9 mouse cellular contexts compared by ENCODE assay signal in genomic region chr7:142487341-142487859, GRCm38 (mm10). TPM values are rescaled to one million over a fixed set of nuclear protein-coding genes. Genes with fewer than 3 reads are reported as not detected.
A peak's percentile ranks its signal among the peaks of the same experiment; 100 is the strongest.
DNase-seq lines count a peak whose midpoint lies in the region; ATAC-seq and TF ChIP-seq lines count a peak whose summit lies in the region.
"Had no signal": no experiment of that assay in that cellular context is flagged by ENCODE, and none has a peak within 500 bp of the region (broad histone marks: within the 10 kb centered on the region; RNA-seq: fewer than 3 reads in every experiment).

No protein-coding gene starts in this region.

- ATAC-seq in heart, postnatal 0 days (ENCODE audit: insufficient read depth, low read depth): peak; percentile 51; the same call in 1 of the 2 replicates

- no peak overlapping the region for H3K4me3 ChIP-seq in heart, postnatal 0 days (ENCODE audit: low read depth, low read length)
- H3K4me3 ChIP-seq in midbrain, embryonic 10.5 days: peak overlapping the region; percentile 22; the same call in 1 of the 2 replicates

- peaks cover 36% of the 10 kb centered on the region for H3K4me1 ChIP-seq in heart, postnatal 0 days (ENCODE audit: control insufficient read depth, insufficient read depth)
- H3K4me1 ChIP-seq in midbrain, embryonic 10.5 days: peaks cover 37% of the 10 kb centered on the region

- no peak overlapping the region for H3K4me2 ChIP-seq in heart, postnatal 0 days (ENCODE audit: low read depth, low read length)

- DNase-seq in left cerebral cortex, postnatal 14 days (ENCODE audit: low spot score in 2 of 2): peak; percentile 55 to 60
- DNase-seq in left cerebral cortex, adult 8-10 months (ENCODE audit: low spot score in 2 of 2): no peak
- peak; percentile 89 for DNase-seq in embryo, embryonic 10 days (ENCODE audit: low spot score)
- DNase-seq in heart, postnatal 0 days (ENCODE audit: low spot score): peak; percentile 87
- DNase-seq in kidney, postnatal 4 days: peak; percentile 59 to 72
- DNase-seq in midbrain, embryonic 10.5 days (ENCODE audit: low spot score): peak; percentile 76
- no peak for DNase-seq in testis, postnatal 14 days (ENCODE audit: low spot score)
- no peak for DNase-seq in cerebellum, adult 18-20 months

- H3K9me3 ChIP-seq in heart, postnatal 0 days (replicated peaks; ENCODE audit: control insufficient read depth, low read length): no peaks in the 10 kb centered on the region
- no peaks in the 10 kb centered on the region for H3K9me3 ChIP-seq in midbrain, embryonic 10.5 days (replicated peaks)

- no peak overlapping the region for H3K9ac ChIP-seq in heart, postnatal 0 days (replicated peaks; ENCODE audit: low read depth, low read length)

- peak overlapping the region; percentile 11; the same call in 1 of the 2 replicates for H3K27ac ChIP-seq in heart, postnatal 0 days (ENCODE audit: low read depth)
- peak overlapping the region; percentile 82 for H3K27ac ChIP-seq in midbrain, embryonic 10.5 days (replicated peaks)

- WGBS in heart, postnatal 0 days: 37% methylated on average over 9 of the region's 9 CpGs
- 21% methylated on average over 9 of the region's 9 CpGs for WGBS in midbrain, embryonic 10.5 days

- TF ChIP-seq CTCF in heart, postnatal 0 days (IDR thresholded peaks at IDR 0.05; ENCODE audit: low read depth): peak; percentile 64

- TF ChIP-seq EP300 in heart, postnatal 0 days (IDR thresholded peaks at IDR 0.05; ENCODE audit: low read depth): no peak

- peaks cover 44% of the 10 kb centered on the region; the same call in 1 of the 2 replicates for H3K36me3 ChIP-seq in heart, postnatal 0 days (replicated peaks; ENCODE audit: control insufficient read depth, insufficient read depth, low read length)
- 0 out of 2 replicates have a peak, but pooled peaks cover 9% of the 10 kb centered on the region for H3K36me3 ChIP-seq in midbrain, embryonic 10.5 days

- no peaks in the 10 kb centered on the region for H3K27me3 ChIP-seq in heart, postnatal 0 days (ENCODE audit: control insufficient read depth, insufficient read depth, low read length)
- peaks cover 15% of the 10 kb centered on the region for H3K27me3 ChIP-seq in midbrain, embryonic 10.5 days (ENCODE audit: low read depth, poor library complexity, severe bottlenecking)

- intact Hi-C loops in left cerebral cortex, postnatal 14 days (cut with DNase I): loop anchor here (5.0 kb wide), 2 partner anchors 40 to 95 kb away; no protein-coding TSS in a partner anchor

RNA-seq across cellular contexts. Expression of gene Tnnt3, which starts 11.2 kb away (rescaled TPM):
- total RNA-seq in left cerebral cortex, postnatal 14 days (2021): not detected
- total RNA-seq in left cerebral cortex, adult 8-10 months (2022): 10 to 100 TPM in 1 of 4 experiments, 1 to 10 TPM in 2, under 1 TPM in 1; 0.88 to 14.3 (median 6.5) TPM
- 0.73 and 11.0 TPM in 2 replicates for total RNA-seq in heart, postnatal 0 days (2014; rRNA removed; ENCODE audit: low replicate concordance)
- polyA plus RNA-seq in heart, postnatal 0 days (2015; fragmentation: Nextera tagmentation; extraction: Ambion mirVana): 2.5 and 3.2 TPM in 2 replicates
- 1.9 TPM in 2 replicates for polyA plus RNA-seq in midbrain, embryonic 10.5 days (2016; fragmentation: Nextera tagmentation; extraction: Ambion mirVana)
- total RNA-seq: layer of hippocampus, adult 18-20 months had no signal

RNA-seq across cellular contexts. Expression of gene Lsp1, which starts 26.8 kb away (rescaled TPM):
- 1 to 10 TPM; 6.4 to 7.7 TPM for total RNA-seq in left cerebral cortex, postnatal 14 days (2021)
- total RNA-seq in left cerebral cortex, adult 8-10 months (2022): 10 to 100 TPM; 10.8 to 18.8 (median 13.9) TPM
- 20.8 and 84.4 TPM in 2 replicates for total RNA-seq in heart, postnatal 0 days (2014; rRNA removed; ENCODE audit: low replicate concordance)
- 47.7 and 53.1 TPM in 2 replicates for polyA plus RNA-seq in heart, postnatal 0 days (2015; fragmentation: Nextera tagmentation; extraction: Ambion mirVana)
- 14.2 and 15.0 TPM in 2 replicates for polyA plus RNA-seq in midbrain, embryonic 10.5 days (2016; fragmentation: Nextera tagmentation; extraction: Ambion mirVana)

RNA-seq across cellular contexts. Expression of gene Mrpl23, which starts 45.1 kb away (rescaled TPM):
- 1 to 10 TPM; 4.1 to 8.0 TPM for total RNA-seq in left cerebral cortex, postnatal 14 days (2021)
- total RNA-seq in left cerebral cortex, adult 8-10 months (2022): 1 to 10 TPM; 3.4 to 8.4 (median 7.0) TPM
- total RNA-seq in heart, postnatal 0 days (2014; rRNA removed; ENCODE audit: low replicate concordance): 87.2 and 90.9 TPM in 2 replicates
- 14.9 TPM in 2 replicates for polyA plus RNA-seq in heart, postnatal 0 days (2015; fragmentation: Nextera tagmentation; extraction: Ambion mirVana)
- polyA plus RNA-seq in midbrain, embryonic 10.5 days (2016; fragmentation: Nextera tagmentation; extraction: Ambion mirVana): 15.8 and 20.3 TPM in 2 replicates

RNA-seq across cellular contexts. Expression of gene Tnni2, which starts 45.8 kb away (rescaled TPM):
- total RNA-seq in left cerebral cortex, postnatal 14 days (2021): under 1 TPM in 1 of 2 experiments, not detected in 1; 0.74 TPM
- 1 to 10 TPM; 1.9 to 9.6 (median 5.2) TPM for total RNA-seq in left cerebral cortex, adult 8-10 months (2022)
- not detected in 2 replicates for total RNA-seq in heart, postnatal 0 days (2014; rRNA removed; ENCODE audit: low replicate concordance)
- polyA plus RNA-seq in heart, postnatal 0 days (2015; fragmentation: Nextera tagmentation; extraction: Ambion mirVana): 8.9 and 9.9 TPM in 2 replicates
- polyA plus RNA-seq in midbrain, embryonic 10.5 days (2016; fragmentation: Nextera tagmentation; extraction: Ambion mirVana): 0.52 and 1.5 TPM in 2 replicates

RNA-seq across cellular contexts. Expression of gene Syt8, which starts 52.8 kb away (rescaled TPM):
- total RNA-seq in left cerebral cortex, postnatal 14 days (2021): under 1 TPM in 1 of 2 experiments, not detected in 1; 0.44 TPM
- not detected for total RNA-seq in left cerebral cortex, adult 8-10 months (2022)
- total RNA-seq in heart, postnatal 0 days (2014; rRNA removed; ENCODE audit: low replicate concordance): 18.0 TPM in 1 of 2 replicates, not detected in the other
- 0.10 TPM in 1 of 2 replicates, not detected in the other for polyA plus RNA-seq in heart, postnatal 0 days (2015; fragmentation: Nextera tagmentation; extraction: Ambion mirVana)
- polyA plus RNA-seq in midbrain, embryonic 10.5 days (2016; fragmentation: Nextera tagmentation; extraction: Ambion mirVana): 0.34 TPM in 1 of 2 replicates, not detected in the other
- total RNA-seq: layer of hippocampus, adult 18-20 months had no signal

Comparison
In these comparisons a context has a peak if more than half of its experiments do, and no peak if none do; other contexts are left out.
1. DNase-seq: peak in left cerebral cortex, postnatal 14 days (2 of 2), embryo, embryonic 10 days (single experiment), heart, postnatal 0 days (single experiment), kidney, postnatal 4 days (2 of 2) and midbrain, embryonic 10.5 days (single experiment); none in left cerebral cortex, adult 8-10 months (0 of 2), testis, postnatal 14 days (single experiment) and cerebellum, adult 18-20 months (0 of 2).